Mouse (Mus musculus) heart, embryonic 14.5 days (tissue): ENCODE measurements at regions not wholly inside any gene's neighbourhood (a gene's known extent, or its start where the extent isn't known, plus 50 kb on each side); places are given as distances from the start of the nearest gene placed in this dataset.
"Not testable (repeated sequence)": the region's sequence is repeated elsewhere in the genome, so short reads cannot be mapped to it uniquely, and the experiment has no call there.

Experiments
- ATAC-seq: fragments of 200-750 bp; cut with Nextera tagmentation; 2 replicates; pipeline ENCODE4 v1.8.0; 2017; ENCODE audit warnings: low read depth, moderate TSS enrichment; ENCODE audit not compliant: insufficient number of reproducible peaks, insufficient read depth, low FRiP score
- H3K27ac ChIP-seq, 2 experiments: fragments of 200-500 bp in 1 of 2; fragments of 300-500 bp in 1 of 2; sonication (generic) in 1 of 2; replicated peaks in 1 of 2; 2 replicates each; pipeline ENCODE4 v1.5.1; 2012 to 2014; ENCODE audit warnings: low read depth in 2 of 2, low read length in 2 of 2, control low read depth in 1 of 2, mild to moderate bottlenecking in 1 of 2, mixed read lengths in 1 of 2; ENCODE audit not compliant: control insufficient read depth in 1 of 2, insufficient read depth in 1 of 2
- H3K27me3 ChIP-seq: fragments of 300-500 bp; sonication (generic); 2 replicates; pipeline ENCODE4 v1.6.1; 2014; ENCODE audit warnings: mild to moderate bottlenecking, low read length, control low read depth; ENCODE audit not compliant: control insufficient read depth, insufficient read depth
- H3K36me3 ChIP-seq: fragments of 300-500 bp; sonication (generic); 2 replicates; pipeline ENCODE4 v1.6.1; 2014; ENCODE audit warnings: mild to moderate bottlenecking, control low read depth, low read length, mixed read lengths; ENCODE audit not compliant: control insufficient read depth, insufficient read depth
- H3K4me1 ChIP-seq, 2 experiments: fragments of 200-500 bp in 1 of 2; fragments of 300-500 bp in 1 of 2; sonication (generic) in 1 of 2; 2 replicates each; pipeline ENCODE4 v1.6.1; 2012 to 2014; ENCODE audit warnings: low read length in 2 of 2, control low read depth in 1 of 2, mixed read lengths in 1 of 2; ENCODE audit not compliant: control insufficient read depth in 2 of 2, insufficient read depth in 2 of 2
- H3K4me2 ChIP-seq: fragments of 300-500 bp; sonication (generic); 2 replicates; pipeline ENCODE4 v1.6.1; 2014; ENCODE audit warnings: mild to moderate bottlenecking, low read length
- H3K4me3 ChIP-seq, 2 experiments: fragments of 200-500 bp in 1 of 2; fragments of 300-500 bp in 1 of 2; sonication (generic) in 1 of 2; 2 replicates each; pipeline ENCODE4 v1.5.1; 2012 to 2014; ENCODE audit warnings: low read length in 2 of 2, mild to moderate bottlenecking in 2 of 2, control low read depth in 1 of 2, low read depth in 1 of 2, moderate library complexity in 1 of 2; ENCODE audit not compliant: control insufficient read depth in 1 of 2, insufficient read depth in 1 of 2
- H3K9ac ChIP-seq: fragments of 300-500 bp; sonication (generic); 2 replicates; pipeline ENCODE4 v1.6.1; 2014; ENCODE audit warnings: mild to moderate bottlenecking, low read length
- H3K9me3 ChIP-seq: fragments of 300-500 bp; sonication (generic); 2 replicates; pipeline ENCODE4 v1.6.1; 2016; ENCODE audit warnings: low read length, control low read depth; ENCODE audit not compliant: control insufficient read depth
- WGBS: fragments of 180-500 bp; shearing (Covaris S2); extraction: QIAGEN DNeasy Blood & Tissue Kit; methylation state at CpG from one replicate; pipeline ENCODE4 v1.1.7; 2014; 5-methylcytosine and 5-hydroxymethylcytosine counted together

DNA sequence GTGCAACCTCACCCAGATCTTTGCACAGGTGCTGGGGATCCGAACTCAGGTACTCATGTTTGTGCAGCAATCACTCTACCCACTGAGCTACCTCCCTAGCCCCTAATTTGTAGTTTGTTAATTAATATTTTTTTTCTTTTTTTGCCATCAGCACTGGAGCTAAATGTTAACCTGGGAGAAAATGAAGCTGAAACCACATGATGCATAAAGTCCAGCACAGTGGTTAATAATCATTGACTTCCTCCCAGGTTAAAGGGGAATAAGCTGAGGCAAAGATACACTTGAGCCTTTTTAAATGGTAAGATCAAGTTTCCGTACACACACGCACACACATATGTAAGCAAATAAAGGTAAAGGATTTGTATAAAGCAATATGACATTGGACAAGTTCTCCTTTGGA is 273.0 kb upstream of the Maf start:
- Histone ChIP-seq H3K27me3 (peaks cover 22% of the 10 kb centered on the region), H3K4me3 (no peak overlapping the region)
- 87% methylated on average over 3 of the region's 3 CpGs for WGBS

DNA sequence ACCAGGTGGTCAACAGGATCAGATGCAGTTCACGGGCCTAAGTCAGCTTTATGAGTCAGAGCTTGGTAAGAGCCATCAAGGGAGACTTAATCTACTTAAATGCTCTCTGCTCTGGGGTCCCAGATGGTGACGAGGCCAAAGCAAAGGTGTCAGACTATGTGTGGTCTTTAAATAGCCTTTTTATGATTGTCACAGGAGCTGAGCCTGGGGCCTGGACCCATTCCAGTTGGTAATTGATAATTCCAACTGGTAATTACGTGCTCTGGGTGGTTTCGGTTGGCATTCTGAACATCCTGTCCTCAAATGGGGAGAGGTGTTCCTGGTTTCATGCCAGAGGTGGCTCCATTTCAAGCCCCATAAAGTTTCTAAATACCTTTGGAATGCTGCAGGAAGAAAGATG is 269.6 kb upstream of the Maf start:
- Histone ChIP-seq H3K27ac (no peak overlapping the region), H3K27me3 (peaks cover 12% of the 10 kb centered on the region), H3K4me2 (no peak overlapping the region), H3K4me3 (no peak overlapping the region), H3K4me1 (no peaks in the 10 kb centered on the region; a peak in 1 of 4 replicates), H3K36me3 (no peaks in the 10 kb centered on the region), H3K9ac (no peak overlapping the region), H3K9me3 (no peaks in the 10 kb centered on the region)
- no peak for ATAC-seq
- 67% methylated on average over 4 of the region's 4 CpGs for WGBS

More for the DNA sequence above, 273.0 kb upstream of the Maf start:
- no peaks in the 10 kb centered on the region for H3K9me3 ChIP-seq
- H3K9ac ChIP-seq, result no peak overlapping the region
- ATAC-seq, result no peak
- H3K27ac ChIP-seq, result no peak overlapping the region
- no peak overlapping the region for H3K4me2 ChIP-seq
- H3K36me3 ChIP-seq, result no peaks in the 10 kb centered on the region
- H3K4me1 ChIP-seq, result peaks cover 0 to 3% of the 10 kb centered on the region in 2 experiments; a peak in 1 of 4 replicates

DNA sequence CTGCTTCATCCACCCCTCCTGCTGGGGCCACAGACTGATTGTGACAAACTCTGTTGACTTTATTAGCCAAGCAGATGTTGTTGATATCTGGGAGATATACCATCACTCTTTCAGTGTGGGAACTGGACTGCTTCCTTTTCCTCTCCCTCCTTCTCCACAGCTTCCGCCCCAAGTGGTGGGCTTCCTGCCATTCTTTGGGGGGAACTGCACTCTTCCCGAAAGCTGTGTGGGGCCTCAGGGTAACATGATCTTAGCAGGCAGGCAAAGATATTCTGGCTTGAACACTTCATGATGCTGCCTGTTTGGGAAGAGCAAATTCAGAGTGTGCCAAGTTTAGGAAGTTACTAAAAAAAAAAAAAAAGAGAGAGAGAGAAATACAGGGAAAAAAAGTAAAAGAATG is 267.1 kb upstream of the Maf start:
- Histone ChIP-seq H3K27me3 (no peaks in the 10 kb centered on the region), H3K9me3 (no peaks in the 10 kb centered on the region), H3K9ac (no peak overlapping the region), H3K4me1 (no peaks in the 10 kb centered on the region; a peak in 1 of 4 replicates), H3K4me2 (no peak overlapping the region), H3K36me3 (no peaks in the 10 kb centered on the region), H3K27ac (no peak overlapping the region), H3K4me3 (no peak overlapping the region)
- ATAC-seq, result no peak
- 38% methylated on average over 2 of the region's 2 CpGs for WGBS

DNA sequence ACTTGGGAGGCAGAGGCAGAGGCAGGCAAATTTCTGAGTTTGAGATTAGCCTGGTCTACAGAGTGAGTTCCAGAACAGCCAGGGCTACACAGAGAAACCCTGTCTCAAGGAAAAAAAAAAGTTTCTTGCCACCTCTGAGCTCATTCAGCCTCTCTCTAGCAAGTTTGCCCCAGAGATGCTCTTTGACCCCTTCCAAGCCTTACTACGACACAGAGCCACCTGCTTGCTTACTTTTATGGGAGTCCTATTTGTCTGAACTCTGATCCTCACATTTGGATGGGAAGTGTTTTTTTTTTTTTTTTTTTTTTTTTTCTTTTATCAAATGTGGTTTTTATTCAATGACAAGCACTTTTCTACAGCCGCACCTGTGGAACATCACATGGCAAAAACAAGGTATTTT is 263.8 kb upstream of the Maf start:
- H3K27ac ChIP-seq, ATAC-seq, H3K27me3 ChIP-seq, H3K36me3 ChIP-seq, H3K9me3 ChIP-seq, H3K4me1 ChIP-seq, H3K4me2 ChIP-seq, H3K9ac ChIP-seq, H3K4me3 ChIP-seq: not testable (repeated sequence)
- 89% methylated on average over 2 of the region's 2 CpGs for WGBS

DNA sequence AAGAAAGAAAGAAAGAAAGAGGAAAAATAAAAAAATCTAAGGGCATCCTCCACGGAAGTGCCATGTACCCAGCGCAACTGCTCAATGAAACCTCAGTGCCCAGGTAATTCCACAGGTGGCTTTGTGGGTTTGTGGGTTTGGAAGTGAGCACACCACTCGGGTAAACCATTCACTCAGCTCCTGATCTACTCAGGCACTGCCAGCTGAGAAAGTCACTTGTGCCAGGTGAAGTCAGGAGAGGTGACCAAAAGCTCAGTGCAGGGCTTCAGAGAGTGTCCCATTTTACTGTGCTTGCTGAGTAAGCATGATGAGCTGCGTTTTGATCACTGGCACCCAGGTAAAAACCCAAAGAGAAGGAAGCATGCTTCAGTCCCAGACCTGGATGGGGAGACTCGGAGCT is 260.5 kb upstream of the Maf start:
- 82% methylated on average over 5 of the region's 5 CpGs for WGBS
- Histone ChIP-seq H3K36me3 (no peaks in the 10 kb centered on the region), H3K27ac (no peak overlapping the region), H3K9ac (no peak overlapping the region), H3K4me1 (no peaks in the 10 kb centered on the region), H3K4me2 (no peak overlapping the region), H3K27me3 (no peaks in the 10 kb centered on the region), H3K9me3 (no peaks in the 10 kb centered on the region), H3K4me3 (no peak overlapping the region)
- ATAC-seq, result no peak

DNA sequence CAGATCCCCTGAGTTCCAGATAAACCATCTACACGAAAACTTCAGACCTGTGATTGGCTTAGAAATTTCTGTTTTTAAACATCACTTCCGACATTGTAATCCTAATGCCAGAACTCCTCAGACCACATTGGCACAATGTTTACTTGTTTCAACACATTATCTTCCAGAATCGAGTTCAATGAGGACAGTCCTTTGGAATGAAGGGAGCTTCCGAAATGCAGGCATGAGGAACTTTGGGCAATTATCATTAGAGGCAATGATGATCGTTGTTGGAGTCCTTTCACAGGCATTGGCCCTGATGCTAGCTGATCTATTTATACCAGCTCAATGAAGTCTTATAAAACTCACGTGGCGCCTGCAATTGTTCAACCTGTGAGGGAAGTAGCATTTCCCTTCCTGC is 258.4 kb upstream of the Maf start:
- Histone ChIP-seq H3K27ac (no peak overlapping the region), H3K9me3 (no peaks in the 10 kb centered on the region), H3K4me2 (no peak overlapping the region), H3K4me3 (no peak overlapping the region), H3K9ac (no peak overlapping the region), H3K4me1 (no peaks in the 10 kb centered on the region), H3K36me3 (no peaks in the 10 kb centered on the region), H3K27me3 (no peaks in the 10 kb centered on the region)
- WGBS, result 79% methylated on average over 7 of the region's 7 CpGs
- ATAC-seq, result no peak

DNA sequence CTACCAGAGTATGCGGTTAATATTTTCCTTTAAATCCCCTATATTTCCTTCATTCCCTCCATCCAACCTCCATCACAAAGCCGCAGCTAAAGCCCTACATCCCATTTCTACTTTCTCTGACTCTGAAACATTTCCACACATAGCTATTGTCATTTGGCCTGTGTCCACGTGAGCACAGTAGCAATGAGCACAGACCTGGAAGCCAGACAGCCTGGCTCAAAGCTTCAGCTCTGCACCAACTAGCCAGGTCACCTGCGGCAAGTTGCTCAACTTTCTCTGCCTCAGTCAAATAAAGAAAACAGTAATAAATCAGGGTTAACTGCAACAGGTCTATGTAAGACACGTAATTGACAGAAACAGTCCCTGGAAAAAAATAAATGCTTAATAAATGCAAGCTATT is 247.8 kb upstream of the Maf start:
- no peak overlapping the region for H3K9ac ChIP-seq
- WGBS, result 82% methylated on average over 5 of the region's 5 CpGs
- no peak overlapping the region for H3K4me2 ChIP-seq
- no peak overlapping the region for H3K4me3 ChIP-seq
- H3K27me3 ChIP-seq, result no peaks in the 10 kb centered on the region
- no peaks in the 10 kb centered on the region for H3K36me3 ChIP-seq
- no peaks in the 10 kb centered on the region for H3K9me3 ChIP-seq
- H3K27ac ChIP-seq, result no peak overlapping the region
- H3K4me1 ChIP-seq, result no peaks in the 10 kb centered on the region
- no peak for ATAC-seq

DNA sequence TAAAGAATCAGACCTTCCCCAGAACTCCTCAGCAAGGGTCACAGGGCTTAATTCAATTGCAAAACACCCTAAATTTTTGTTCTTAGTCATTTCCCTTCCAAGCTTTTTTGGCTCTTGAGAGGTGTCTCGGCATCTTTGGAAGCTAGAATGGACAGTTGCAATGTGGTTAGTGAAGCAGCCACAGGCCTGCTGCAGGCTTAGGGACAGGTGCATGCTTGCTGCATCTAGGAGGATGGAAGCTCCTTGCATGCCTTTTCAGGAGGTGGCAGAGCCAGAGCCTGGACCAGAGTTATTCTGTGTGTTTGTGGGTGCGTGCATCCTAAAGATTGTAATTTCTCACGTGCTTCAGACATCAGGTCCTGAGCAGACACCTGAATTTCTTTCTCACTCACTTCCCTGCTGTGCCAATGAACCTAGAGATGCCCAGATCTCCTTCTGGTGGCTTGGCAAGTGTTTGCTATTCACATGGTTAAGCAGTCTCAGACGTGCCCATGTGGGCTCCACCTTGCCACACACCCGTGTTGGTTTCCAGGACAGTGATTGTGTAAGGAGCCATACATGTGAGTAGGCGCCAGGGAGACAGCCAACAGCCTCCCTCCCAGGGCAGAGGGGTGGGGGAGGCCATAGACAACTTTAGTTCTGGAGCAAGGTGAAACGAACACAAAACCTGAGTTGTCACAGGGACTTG is 246.3 kb upstream of the Maf start:
- H3K9me3 ChIP-seq, result no peaks in the 10 kb centered on the region
- WGBS, result 78% methylated on average over 7 of the region's 7 CpGs
- no peak overlapping the region for H3K4me3 ChIP-seq
- H3K9ac ChIP-seq, result no peak overlapping the region
- no peaks in the 10 kb centered on the region for H3K4me1 ChIP-seq
- no peak for ATAC-seq
- H3K36me3 ChIP-seq, result no peaks in the 10 kb centered on the region
- H3K27ac ChIP-seq, result no peak overlapping the region
- no peaks in the 10 kb centered on the region for H3K27me3 ChIP-seq
- H3K4me2 ChIP-seq, result no peak overlapping the region
